In the genomic region with DNA sequence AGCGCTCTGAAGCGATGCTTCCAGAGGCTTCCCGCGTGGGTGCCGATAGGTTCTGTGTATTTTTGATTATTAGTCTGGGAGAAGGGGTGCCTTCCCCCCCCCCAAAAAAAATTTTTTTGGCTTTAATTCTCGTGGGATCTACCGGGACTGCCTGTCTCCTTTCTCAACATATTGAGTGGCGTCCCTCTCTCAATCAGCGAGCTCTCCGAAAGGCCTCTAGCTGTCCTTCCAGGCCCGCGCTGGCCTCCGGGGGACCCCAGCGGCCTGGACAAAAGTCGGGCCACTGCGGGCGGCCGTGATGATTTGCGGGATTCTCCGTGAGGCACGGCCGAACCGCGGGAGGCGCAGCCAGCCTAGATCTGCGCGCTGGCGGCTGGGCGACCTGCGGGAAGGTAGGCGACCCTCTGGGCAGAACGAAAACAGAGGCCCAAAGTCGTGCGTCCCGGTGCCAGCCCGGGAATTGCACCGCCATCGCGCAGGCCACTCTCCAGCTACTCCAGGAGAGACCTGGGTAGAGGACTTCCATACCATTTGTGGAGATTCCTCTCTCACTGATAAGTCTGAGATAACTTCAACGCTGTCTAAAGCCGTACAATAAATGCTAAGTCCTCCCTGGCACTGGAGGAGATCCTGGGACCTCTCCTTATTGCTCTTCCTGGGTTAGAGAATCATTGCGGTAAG, we compare ENCODE assay signal across 13 mouse cellular contexts. TPM values are rescaled to one million over a fixed set of nuclear protein-coding genes. Genes with fewer than 3 reads are reported as not detected.
DNase-seq lines count a peak whose midpoint lies in the region; ATAC-seq lines count a peak whose summit lies in the region.
"Had no signal": no experiment of that assay in that cellular context is flagged by ENCODE, and none has a peak within 500 bp of the region (broad histone marks: within the 10 kb centered on the region; RNA-seq: fewer than 3 reads in every experiment).

No protein-coding gene starts in this region.

- H3K36me3 ChIP-seq in heart, embryonic 11.5 days (ENCODE audit: control insufficient read depth, insufficient read depth, low read length) = no peaks in the 10 kb centered on the region
- no peaks in the 10 kb centered on the region for H3K36me3 ChIP-seq in neural tube, embryonic 15.5 days
- H3K36me3 ChIP-seq in heart, embryonic 15.5 days = no peaks in the 10 kb centered on the region

- no peak overlapping the region for H3K27ac ChIP-seq in heart, embryonic 11.5 days (ENCODE audit: low read depth, low read length)
- H3K27ac ChIP-seq in neural tube, embryonic 15.5 days (replicated peaks) = no peak overlapping the region
- no peak overlapping the region for H3K27ac ChIP-seq in heart, embryonic 15.5 days

- no peaks in the 10 kb centered on the region for H3K9me3 ChIP-seq in heart, embryonic 11.5 days (replicated peaks; ENCODE audit: control insufficient read depth, low read length)
- H3K9me3 ChIP-seq in neural tube, embryonic 15.5 days (replicated peaks) = no peaks in the 10 kb centered on the region
- no peaks in the 10 kb centered on the region for H3K9me3 ChIP-seq in heart, embryonic 15.5 days (replicated peaks)

- intact Hi-C loops in heart, postnatal 25 days (cut with DNase I) = no loop called here

- H3K27me3 ChIP-seq in heart, embryonic 11.5 days (ENCODE audit: control insufficient read depth, insufficient read depth, low read length) = peaks cover 84% of the 10 kb centered on the region
- H3K27me3 ChIP-seq in neural tube, embryonic 15.5 days (replicated peaks) = peaks cover 87% of the 10 kb centered on the region
- peaks cover 95% of the 10 kb centered on the region for H3K27me3 ChIP-seq in heart, embryonic 15.5 days

- WGBS in heart, embryonic 11.5 days (ENCODE audit: insufficient replicate concordance) = under 1% methylated on average over 42 of the region's 42 CpGs
- WGBS in neural tube, embryonic 15.5 days = under 1% methylated on average over 42 of the region's 42 CpGs
- WGBS in heart, embryonic 15.5 days = 2% methylated on average over 42 of the region's 42 CpGs

- no peak overlapping the region for H3K9ac ChIP-seq in heart, embryonic 11.5 days (ENCODE audit: low read depth, low read length)
- no peak overlapping the region for H3K9ac ChIP-seq in neural tube, embryonic 15.5 days (replicated peaks)
- H3K9ac ChIP-seq in heart, embryonic 15.5 days = no peak overlapping the region

- H3K4me1 ChIP-seq in heart, embryonic 11.5 days (ENCODE audit: control insufficient read depth, insufficient read depth, low read length) = peaks cover 19% of the 10 kb centered on the region
- H3K4me1 ChIP-seq in neural tube, embryonic 15.5 days = peaks cover 26% of the 10 kb centered on the region
- peaks cover 32% of the 10 kb centered on the region for H3K4me1 ChIP-seq in heart, embryonic 15.5 days (replicated peaks)

- peak overlapping the region; percentile 55 for H3K4me2 ChIP-seq in heart, embryonic 11.5 days
- H3K4me2 ChIP-seq in neural tube, embryonic 15.5 days = no peak overlapping the region
- H3K4me2 ChIP-seq in heart, embryonic 15.5 days = no peak overlapping the region; the same call in 1 of the 2 replicates

- ATAC-seq in heart, embryonic 11.5 days (replicated peaks; ENCODE audit: insufficient number of reproducible peaks, low FRiP score, low TSS enrichment) = no peak
- no peak for ATAC-seq in neural tube, embryonic 15.5 days (ENCODE audit: low FRiP score)
- no peak for ATAC-seq in heart, embryonic 15.5 days (replicated peaks; ENCODE audit: insufficient number of reproducible peaks, insufficient read depth, low FRiP score, low read depth)
- ATAC-seq: lung, postnatal 0 days had no signal

- no peak for DNase-seq in heart, postnatal 25 days (ENCODE audit: low spot score)
- DNase-seq in neural tube, embryonic 10.5 days (ENCODE audit: extremely low spot score, low spot score) = peak; percentile 75
- DNase-seq in retina, postnatal 1 day = peak; percentile 52
- DNase-seq in spleen, adult 12 weeks (ENCODE audit: low spot score) = no peak
- no peak for DNase-seq in urinary bladder, postnatal 4 days (ENCODE audit: low spot score in 2 of 2)
- DNase-seq: adrenal gland, postnatal 25 days; kidney, postnatal 25 days had no signal

- H3K4me3 ChIP-seq in heart, embryonic 11.5 days (ENCODE audit: low read depth, low read length) = peak overlapping the region; percentile 32
- no peak overlapping the region for H3K4me3 ChIP-seq in neural tube, embryonic 15.5 days (replicated peaks)
- peak overlapping the region; percentile 25 for H3K4me3 ChIP-seq in heart, embryonic 15.5 days
- H3K4me3 ChIP-seq: erythroblast, embryonic 14.5 days had no signal

RNA-seq across cellular contexts. Expression of gene Gsc, which starts 1.2 kb away (rescaled TPM):
- polyA plus RNA-seq in heart, embryonic 11.5 days (2014; fragmentation: Nextera tagmentation; extraction: Ambion mirVana) = 1.5 and 2.1 TPM in 2 replicates
- under 1 TPM in 1 of 2 experiments, not detected in 1; 0.20 TPM for total RNA-seq in heart, postnatal 25 days (2021)
- polyA plus RNA-seq in neural tube, embryonic 15.5 days (2015; fragmentation: Nextera tagmentation; extraction: Ambion mirVana) = not detected in 2 replicates
- 0.54 and 1.1 TPM in 2 replicates for polyA plus RNA-seq in heart, embryonic 15.5 days (2015; fragmentation: Nextera tagmentation; extraction: Ambion mirVana)
- total RNA-seq: adrenal gland, postnatal 25 days; CH12.LX had no signal
- polyA plus RNA-seq: erythroblast, embryonic 14.5 days; lung, postnatal 0 days had no signal

Comparison
In these comparisons a context has a peak if more than half of its experiments do, and no peak if none do; other contexts are left out.
1. DNase-seq: peak in neural tube, embryonic 10.5 days (single experiment) and retina, postnatal 1 day (single experiment); none in heart, postnatal 25 days (single experiment), spleen, adult 12 weeks (single experiment) and urinary bladder, postnatal 4 days (0 of 2).